Mouse (Mus musculus) CH12.LX (cell line): ENCODE measurements around the gene Gss. TPM values are rescaled to one million over a fixed set of nuclear protein-coding genes. Genes with fewer than 3 reads are reported as not detected.

Experiments used
- DNase-seq: peaks from one replicate; pipeline ENCODE4 v3.0.0-alpha.2; 2013; ENCODE audit errors: extremely low read depth
- H3K27ac ChIP-seq: 2 replicates; pipeline ENCODE4 v1.5.1; 2012; ENCODE audit warnings: low read depth, mild to moderate bottlenecking, control low read depth, moderate library complexity; ENCODE audit not compliant: insufficient read depth
- H3K27me3 ChIP-seq: replicated peaks from 2 replicates; pipeline ENCODE3; 2012; ENCODE audit warnings: inconsistent platforms
- H3K36me3 ChIP-seq, 2 experiments: replicated peaks in 1 of 2; 2 replicates each; pipeline versions ENCODE3 to v1.6.1; 2012; ENCODE audit warnings: inconsistent platforms in 1 of 2, low read length in 1 of 2, mild to moderate bottlenecking in 1 of 2, mixed read lengths in 1 of 2, moderate library complexity in 1 of 2; ENCODE audit not compliant: control insufficient read depth in 1 of 2, insufficient read depth in 1 of 2
- H3K4me1 ChIP-seq, 2 experiments: 2 replicates each; pipeline ENCODE4 v1.6.1; 2012; ENCODE audit warnings: inconsistent platforms in 1 of 2, moderate library complexity in 1 of 2; ENCODE audit not compliant: insufficient read depth in 2 of 2, control insufficient read depth in 1 of 2
- H3K4me2 ChIP-seq: 2 replicates; pipeline ENCODE4 v1.6.1; 2012; ENCODE audit warnings: low read depth, mild to moderate bottlenecking, control low read depth; ENCODE audit not compliant: poor library complexity, insufficient read depth, severe bottlenecking
- H3K4me3 ChIP-seq, 3 experiments: fragments of 150-350 bp in 1 of 3; sonication (generic) in 1 of 3; replicated peaks in 1 of 3; 2 replicates each; pipeline versions ENCODE3 to v1.5.1; 2011 to 2012; ENCODE audit warnings: low read depth in 2 of 3, low read length in 2 of 3, mild to moderate bottlenecking in 2 of 3, moderate library complexity in 2 of 3, control low read depth in 1 of 3, improper control_type of control experiment in 1 of 3, inconsistent platforms in 1 of 3, mixed read lengths in 1 of 3; ENCODE audit not compliant: poor library complexity in 1 of 3
- H3K79me2 ChIP-seq: replicated peaks from 2 replicates; pipeline ENCODE4 v1.6.1; 2012; ENCODE audit warnings: mild to moderate bottlenecking, moderate library complexity; ENCODE audit not compliant: control insufficient read depth, poor library complexity, insufficient read depth, severe bottlenecking; ENCODE audit errors: extremely low read depth
- H3K9ac ChIP-seq: 2 replicates; pipeline ENCODE4 v1.6.1; 2012; ENCODE audit warnings: low read depth, mild to moderate bottlenecking, control low read depth, moderate library complexity; ENCODE audit not compliant: insufficient read depth
- H3K9me3 ChIP-seq: replicated peaks from 2 replicates; pipeline ENCODE3; 2012; ENCODE audit warnings: low read length, inconsistent platforms, mixed read lengths
- CHD1 ChIP-seq: IDR thresholded peaks from 2 replicates; pipeline ENCODE4 v1.6.1; 2012; ENCODE audit warnings: low read depth, low read length, improper control_type of control experiment, inconsistent platforms
- CHD2 ChIP-seq: IDR thresholded peaks from 2 replicates; pipeline ENCODE4 v1.6.1; 2011; ENCODE audit warnings: low read length, improper control_type of control experiment
- CTCF ChIP-seq, 2 experiments: IDR thresholded peaks in 1 of 2; conservative IDR thresholded peaks in 1 of 2; 2 replicates each; pipeline ENCODE4 v1.5.1; 2011 to 2012; ENCODE audit warnings: low read depth in 2 of 2, low read length in 2 of 2, improper control_type of control experiment in 1 of 2, inconsistent platforms in 1 of 2, mild to moderate bottlenecking in 1 of 2, moderate library complexity in 1 of 2
- E2F4 ChIP-seq: IDR thresholded peaks from 2 replicates; pipeline ENCODE4 v1.6.1; 2011; ENCODE audit warnings: low read depth, low read length, improper control_type of control experiment; ENCODE audit not compliant: insufficient replicate concordance
- ELF1 ChIP-seq: IDR thresholded peaks from 2 replicates; pipeline ENCODE4 v1.6.1; 2014; ENCODE audit warnings: low read depth, mild to moderate bottlenecking, inconsistent platforms, low read length, improper control_type of control experiment
- EP300 ChIP-seq: IDR thresholded peaks from 2 replicates; pipeline ENCODE4 v1.6.1; 2011; ENCODE audit warnings: low read length, improper control_type of control experiment
- HCFC1 ChIP-seq: IDR thresholded peaks from 2 replicates; pipeline ENCODE4 v1.6.1; 2012; ENCODE audit warnings: low read depth, mild to moderate bottlenecking, inconsistent platforms, low read length, improper control_type of control experiment
- JUND ChIP-seq: conservative IDR thresholded peaks from 2 replicates; pipeline ENCODE4 v1.6.1; 2011; ENCODE audit warnings: low read depth, low read length, improper control_type of control experiment
- MYC ChIP-seq: IDR thresholded peaks from 2 replicates; pipeline ENCODE4 v1.6.1; 2011; ENCODE audit warnings: low read depth, mild to moderate bottlenecking, improper control_type of control experiment, low read length
- NELFE ChIP-seq: IDR thresholded peaks from 2 replicates; pipeline ENCODE4 v1.6.1; 2011; ENCODE audit warnings: low read depth, low read length, improper control_type of control experiment
- POLR2A ChIP-seq: IDR thresholded peaks from 2 replicates; pipeline ENCODE4 v1.6.1; 2011; ENCODE audit warnings: low read depth, mild to moderate bottlenecking, improper control_type of control experiment, low read length
- RAD21 ChIP-seq: IDR thresholded peaks from 2 replicates; pipeline ENCODE4 v1.6.1; 2011; ENCODE audit warnings: low read depth, mild to moderate bottlenecking, low read length, improper control_type of control experiment, moderate library complexity
- SIN3A ChIP-seq: IDR thresholded peaks from 2 replicates; pipeline ENCODE4 v1.6.1; 2012; ENCODE audit warnings: low read length, improper control_type of control experiment, inconsistent platforms
- SMC3 ChIP-seq: IDR thresholded peaks from 2 replicates; pipeline ENCODE4 v1.6.1; 2011; ENCODE audit warnings: low read depth, low read length, improper control_type of control experiment
- TCF12 ChIP-seq: IDR thresholded peaks from 2 replicates; pipeline ENCODE4 v1.6.1; 2014; ENCODE audit warnings: low read depth, mild to moderate bottlenecking, inconsistent platforms, low read length, improper control_type of control experiment
- ZC3H11A ChIP-seq: IDR thresholded peaks from 2 replicates; pipeline ENCODE4 v1.6.1; 2012; ENCODE audit warnings: low read depth, mild to moderate bottlenecking, inconsistent platforms, low read length, improper control_type of control experiment
- ZKSCAN1 ChIP-seq: IDR thresholded peaks from 2 replicates; pipeline ENCODE4 v1.6.1; 2012; ENCODE audit warnings: low read depth, inconsistent platforms, low read length, improper control_type of control experiment, borderline replicate concordance
- dilution Hi-C: fragments of 300-500 bp; cut with MboI; formaldehyde crosslinking; loops from 2 replicates; pipeline ENCODE4 v1.14.3; 2020; ENCODE audit warnings: low sequenced_read_pairs; ENCODE audit not compliant: extremely low pct_unique_long_range_greater_than_20kb, extremely low pct_ligation_motif_present
- in situ Hi-C: fragments of 300-500 bp; cut with MboI; formaldehyde crosslinking; loops from 3 replicates; pipeline ENCODE4 v1.14.3; 2019; ENCODE audit warnings: low sequenced_read_pairs, low pct_ligation_motif_present, low pct_unique_long_range_greater_than_20kb, mixed read lengths
- polyA plus RNA-seq: library from polyadenylated mRNA; unstranded; fragments of >175 nt; gene quantifications from 2 replicates; pipeline ENCODE4 v1.2.1, GENCODE M21; 2012; ENCODE audit warnings: low read depth; ENCODE audit not compliant: insufficient read length
- total RNA-seq, 2 experiments: library from RNA; depleted of rRNA; stranded (reverse); fragments of 300-350 nt in 1 of 2; fragments of >200 nt in 1 of 2; gene quantifications; 2 replicates each; pipeline ENCODE4 v1.2.3; 2012 to 2014

The Gss gene
- total and polyA plus RNA-seq, 3 experiments: 17.3 to 21.9 (median 18.0) TPM

DNA sequence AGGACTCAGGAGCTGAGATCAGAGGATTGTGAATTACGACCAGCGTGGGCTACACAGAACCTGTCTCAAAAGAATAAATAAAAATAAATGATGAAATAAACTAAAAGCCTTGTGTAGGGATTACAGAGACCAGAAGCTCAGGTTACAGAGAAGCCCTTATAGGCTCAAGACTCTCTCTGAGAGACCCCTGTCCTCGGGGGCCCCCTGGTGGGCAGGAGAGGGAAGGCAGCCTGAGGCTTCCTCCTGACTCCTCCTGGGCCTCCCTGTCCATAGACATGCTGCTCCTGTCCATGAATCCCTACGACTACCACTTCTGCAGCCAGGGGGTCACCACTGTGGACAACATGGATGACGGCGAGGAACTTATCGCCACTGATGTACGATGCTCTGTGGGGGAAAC lies 27.2 kb upstream of the Gss start:
- no peak overlapping the region for H3K27ac ChIP-seq
- H3K36me3 ChIP-seq: no peaks in the 10 kb centered on the region
- peak; percentile 68 for DNase-seq
- H3K9me3 ChIP-seq: no peaks in the 10 kb centered on the region
- no peak overlapping the region for H3K4me3 ChIP-seq
- H3K4me1 ChIP-seq: peaks cover 2 to 5% of the 10 kb centered on the region in 2 experiments; a peak in 2 of 4 replicates
- no peak overlapping the region for H3K9ac ChIP-seq
- in situ Hi-C loops: loop anchor here (5.0 kb wide), 2 partner anchors 33 to 103 kb away; partner anchors contain the start of genes Acss2 and Ggt7
- TF ChIP-seq CTCF (conservative IDR thresholded peaks at IDR 0.05 in 1 of 2, IDR thresholded peaks at IDR 0.05 in 1 of 2; ENCODE audit: low read depth in 2 of 2, low read length in 2 of 2) (peak; percentile 62 to 93), ZC3H11A (peak; percentile 46), POLR2A (no peak), SMC3 (peak; percentile 90), EP300 (no peak), RAD21 (peak; percentile 86)
- no peaks in the 10 kb centered on the region for H3K79me2 ChIP-seq
- dilution Hi-C loops: no loop called here
- H3K4me2 ChIP-seq: 0 out of 2 replicates have a peak overlapping the region, but pooled peaks have one; percentile 11
- H3K27me3 ChIP-seq: peaks cover 58% of the 10 kb centered on the region

DNA sequence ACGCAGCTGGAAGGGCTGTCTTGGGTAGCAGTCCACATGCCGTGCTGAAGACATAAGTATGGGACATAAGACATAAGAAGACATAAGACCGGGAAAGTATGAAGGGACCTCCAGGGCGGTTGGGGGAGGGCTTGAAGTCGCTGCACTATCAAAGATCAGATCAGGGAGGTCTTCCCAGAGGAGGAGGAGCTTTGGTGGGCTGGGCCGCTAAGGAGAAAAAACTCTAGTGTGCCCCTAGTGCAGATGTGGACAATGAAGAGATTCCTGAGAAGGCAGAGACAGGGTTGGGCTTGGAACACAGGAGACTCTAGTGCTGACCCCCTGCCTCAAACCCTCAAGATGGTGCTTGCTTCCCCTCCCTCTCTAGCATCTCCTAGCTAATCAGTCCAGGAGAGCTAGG lies 24.4 kb upstream of the Gss start:
- in situ Hi-C loops: loop anchor here (5.0 kb wide), 1 partner anchor 100 kb away; the partner anchor contains the start of genes Acss2 and Ggt7

DNA sequence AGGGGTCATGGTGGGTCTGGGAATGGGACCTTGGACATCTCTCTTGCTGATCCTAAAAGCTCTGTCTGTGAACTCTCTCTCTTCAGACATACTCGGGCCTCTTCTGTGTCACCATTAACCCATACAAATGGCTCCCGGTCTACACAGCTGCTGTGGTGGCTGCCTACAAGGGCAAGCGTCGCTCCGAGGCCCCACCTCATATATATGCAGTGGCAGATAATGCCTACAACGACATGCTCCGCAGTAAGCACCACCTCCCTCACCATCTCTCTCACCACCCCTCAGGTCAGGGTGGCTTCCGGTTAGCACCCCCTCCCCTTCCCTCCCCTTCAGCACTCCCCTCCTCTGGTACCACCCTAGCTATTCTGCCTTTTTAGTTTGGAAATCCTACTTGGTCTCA lies 21.3 kb upstream of the Gss start:
- H3K4me1 ChIP-seq: peaks cover 10 to 12% of the 10 kb centered on the region in 2 experiments
- peak overlapping the region; percentile 5; the same call in 1 of the 2 replicates for H3K9ac ChIP-seq
- DNase-seq: no peak
- no peaks in the 10 kb centered on the region for H3K36me3 ChIP-seq
- peaks cover 87% of the 10 kb centered on the region for H3K27me3 ChIP-seq
- peak overlapping the region; percentile 74 for H3K4me2 ChIP-seq
- peak overlapping the region in 2 of 3 experiments; percentile 12 to 32 for H3K4me3 ChIP-seq
- no peak overlapping the region for H3K27ac ChIP-seq
- dilution Hi-C loops: no loop called here
- in situ Hi-C loops: no loop called here
- no peak for TF ChIP-seq TCF12
- TF ChIP-seq, all 38 proteins: peak for 0
- Histone ChIP-seq H3K9me3 (no peaks in the 10 kb centered on the region), H3K79me2 (no peaks in the 10 kb centered on the region)

More for the DNA sequence above, 24.4 kb upstream of the Gss start:
- Histone ChIP-seq H3K4me1 (peaks cover 12 to 14% of the 10 kb centered on the region in 2 experiments), H3K4me2 (no peak overlapping the region), H3K36me3 (no peaks in the 10 kb centered on the region), H3K9me3 (no peaks in the 10 kb centered on the region), H3K27ac (no peak overlapping the region), H3K27me3 (peaks cover 78% of the 10 kb centered on the region), H3K9ac (no peak overlapping the region), H3K4me3 (no peak overlapping the region), H3K79me2 (no peaks in the 10 kb centered on the region)
- no peak for DNase-seq
- TF ChIP-seq JUND: no peak
- no peak for TF ChIP-seq CHD1
- TF ChIP-seq HCFC1: no peak
- no peak for TF ChIP-seq MYC
- TF ChIP-seq CHD2: no peak
- TF ChIP-seq NELFE: no peak
- no peak for TF ChIP-seq RAD21
- TF ChIP-seq ELF1: no peak
- TF ChIP-seq E2F4: no peak
- TF ChIP-seq ZKSCAN1: no peak
- TF ChIP-seq ZC3H11A: no peak
- no peak for TF ChIP-seq SIN3A
- dilution Hi-C loops: no loop called here
